Mouse (Mus musculus) mouse embryonic stem cell (cell line): ENCODE measurements around the gene 0610012G03Rik.

ENCODE experiments used
- in situ Hi-C, 2 experiments: fragments of 300-500 bp; cut with MboI; formaldehyde crosslinking; loops; 1 replicate in 1 of 2; 3 replicates in 1 of 2; pipeline ENCODE4 v1.14.3; 2019 to 2020; ENCODE audit warnings: low sequenced_read_pairs in 2 of 2, low pct_unique_long_range_greater_than_20kb in 1 of 2, mixed read lengths in 1 of 2; ENCODE audit not compliant: unreplicated experiment in 1 of 2

Gene 0610012G03Rik

DNA sequence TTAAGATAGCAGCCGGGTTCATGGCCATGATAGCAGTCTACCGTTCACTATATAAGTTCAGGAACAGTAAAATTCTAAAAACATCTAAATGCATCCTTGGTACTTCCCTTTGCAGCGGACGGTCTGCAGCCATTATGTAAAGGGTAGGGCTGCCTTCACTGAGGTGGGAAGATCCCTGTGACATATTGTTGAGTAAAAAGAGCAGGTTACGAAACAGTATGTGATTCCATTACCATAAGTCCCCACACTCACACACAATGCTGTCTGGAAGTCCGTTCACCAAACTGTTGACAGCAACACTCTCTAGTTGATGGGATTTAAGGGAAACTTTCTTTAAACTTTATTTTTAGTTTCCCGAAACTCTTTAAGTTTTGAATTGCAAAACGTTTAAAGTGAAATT, 45.1 kb downstream of the 0610012G03Rik start:
- in situ Hi-C loops, result loop anchor here in 1 of 2 experiments (25.0 kb wide), 1 partner anchor 441 kb away; no protein-coding TSS in a partner anchor

DNA sequence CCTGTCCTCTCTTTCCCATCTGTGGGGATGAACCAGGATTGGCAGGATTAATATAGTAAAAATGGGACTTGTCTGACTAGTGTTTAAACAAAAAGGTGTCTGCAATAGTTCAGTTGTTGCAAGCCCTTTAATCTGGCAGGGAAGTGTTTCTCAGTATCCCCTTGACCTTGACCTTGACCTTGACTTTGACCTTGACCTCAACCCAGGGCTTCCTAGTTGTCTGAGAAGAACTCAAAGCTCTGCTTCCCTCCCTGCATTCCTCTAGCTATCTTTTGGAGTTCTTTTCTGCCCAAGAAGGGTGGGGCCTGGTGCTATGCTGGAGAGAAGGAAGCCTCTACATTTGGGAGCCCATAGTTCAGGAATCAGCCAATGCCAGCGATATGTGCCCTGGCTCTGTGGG, 46.4 kb downstream of the 0610012G03Rik start:
- in situ Hi-C loops, result loop anchor here in 1 of 2 experiments (25.0 kb wide), 1 partner anchor 440 kb away; no protein-coding TSS in a partner anchor

DNA sequence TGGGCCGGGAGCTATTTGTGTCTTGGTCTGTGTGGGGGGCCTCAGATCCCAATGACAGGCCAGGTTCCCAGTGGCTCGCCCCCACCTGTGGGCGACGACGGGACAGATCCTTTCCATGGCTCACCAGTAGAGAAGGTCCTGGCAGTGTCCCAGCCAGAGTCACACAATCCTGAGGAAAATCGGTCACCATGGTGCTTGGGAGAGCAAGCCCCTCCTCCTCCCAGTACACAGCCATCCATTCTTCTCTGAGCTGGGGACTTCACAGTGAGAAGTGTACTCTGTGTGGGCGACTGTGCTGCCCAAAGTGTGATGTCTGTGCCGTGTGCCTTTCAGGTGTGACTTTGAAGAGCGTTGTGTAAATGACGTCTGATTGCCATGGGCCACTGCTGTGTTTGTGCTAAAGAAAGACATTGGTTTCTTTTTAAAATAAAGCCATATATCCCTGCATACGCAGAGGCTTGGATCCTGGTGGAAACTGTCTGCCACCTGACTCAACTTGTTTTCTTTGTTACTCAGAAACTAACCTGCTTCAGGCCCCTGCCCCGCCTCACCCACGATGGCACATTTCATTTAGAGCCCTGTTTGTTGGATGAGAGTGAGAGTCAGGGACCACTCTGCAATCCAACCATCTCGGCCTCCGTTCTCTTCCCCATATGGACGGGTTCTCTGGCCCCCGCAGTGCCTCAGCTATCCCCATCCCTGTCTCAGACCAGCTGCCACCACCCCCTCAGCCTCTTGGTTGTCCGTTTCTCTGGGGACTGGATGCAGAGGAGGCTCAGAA, 49.6 kb downstream of the 0610012G03Rik start:
- in situ Hi-C loops, result no loop called here
